Mouse (Mus musculus): ENCODE measurements around the gene Cacna1b. TPM values are rescaled to one million over a fixed set of nuclear protein-coding genes. Genes with fewer than 3 reads are reported as not detected.

Gene Cacna1b
- total RNA-seq, 2 experiments from 2014 or later = 5.6 to 10.1 TPM

- DNase-seq (ENCODE audit: low spot score in 2 of 2) = no peak
Observed at GRCm38 (mm10) chr2:24659150-24659775, 103.7 kb downstream of the Cacna1b start.

- DNase-seq (ENCODE audit: low spot score in 2 of 2) = no peak
Observed at GRCm38 (mm10) chr2:24648503-24648902, 114.4 kb downstream of the Cacna1b start.

GRCm38 (mm10) chr2:24646452-24647146 lies 116.4 kb downstream of the Cacna1b start:
- no peak for DNase-seq (ENCODE audit: low spot score in 2 of 2)

- DNase-seq (ENCODE audit: low spot score in 2 of 2) = no peak
Observed at GRCm38 (mm10) chr2:24642834-24643233, 120.1 kb downstream of the Cacna1b start.

- DNase-seq (ENCODE audit: low spot score in 2 of 2) = no peak
Observed at GRCm38 (mm10) chr2:24638102-24638954, 124.6 kb downstream of the Cacna1b start.

GRCm38 (mm10) chr2:24633645-24634044 lies 129.3 kb downstream of the Cacna1b start:
- no peak for DNase-seq (ENCODE audit: low spot score in 2 of 2)

GRCm38 (mm10) chr2:24617141-24617540 lies 145.8 kb downstream of the Cacna1b start:
- no peak for DNase-seq (ENCODE audit: low spot score in 2 of 2)

GRCm38 (mm10) chr2:24609789-24610188 lies 153.2 kb downstream of the Cacna1b start:
- no peak for DNase-seq (ENCODE audit: low spot score in 2 of 2)

GRCm38 (mm10) chr2:24608765-24609138 lies 154.2 kb downstream of the Cacna1b start:
- DNase-seq (ENCODE audit: low spot score in 2 of 2) = no peak

- no peak for DNase-seq (ENCODE audit: low spot score in 2 of 2)
Observed at GRCm38 (mm10) chr2:24607905-24608764, 154.8 kb downstream of the Cacna1b start.

GRCm38 (mm10) chr2:24606531-24606930 lies 156.4 kb downstream of the Cacna1b start:
- no peak for DNase-seq (ENCODE audit: low spot score in 2 of 2)

- DNase-seq (ENCODE audit: low spot score in 2 of 2) = no peak
Observed at GRCm38 (mm10) chr2:24605096-24605495, 157.9 kb downstream of the Cacna1b start.

- no peak for DNase-seq (ENCODE audit: low spot score in 2 of 2)
Observed at GRCm38 (mm10) chr2:24589426-24589825, 173.5 kb downstream of the Cacna1b start.

- no peak for DNase-seq (ENCODE audit: low spot score in 2 of 2)
Observed at GRCm38 (mm10) chr2:24587999-24588398, 175.0 kb downstream of the Cacna1b start.

- DNase-seq (ENCODE audit: low spot score in 2 of 2) = peak in 1 of 2 experiments; percentile 27
Observed at GRCm38 (mm10) chr2:24574616-24575015, 188.3 kb downstream of the Cacna1b start.

- no peak for DNase-seq (ENCODE audit: low spot score in 2 of 2)
Observed at GRCm38 (mm10) chr2:24570917-24571316, 192.0 kb downstream of the Cacna1b start.

GRCm38 (mm10) chr2:24568555-24568954 lies 194.4 kb downstream of the Cacna1b start:
- DNase-seq (ENCODE audit: low spot score in 2 of 2) = no peak

- DNase-seq (ENCODE audit: low spot score in 2 of 2) = no peak
Observed at GRCm38 (mm10) chr2:24562547-24563290, 200.2 kb downstream of the Cacna1b start.

- DNase-seq (ENCODE audit: low spot score in 2 of 2) = no peak
Observed at GRCm38 (mm10) chr2:24561946-24562345, 201.0 kb downstream of the Cacna1b start.

GRCm38 (mm10) chr2:24560201-24560600 lies 202.8 kb downstream of the Cacna1b start:
- DNase-seq (ENCODE audit: low spot score in 2 of 2) = no peak

All from adrenal gland, postnatal 4 days (tissue).